Mouse (Mus musculus) thymus, postnatal 36 days (tissue): ENCODE data around the gene Timp3.

Experiments
- DNase-seq, 2 experiments: peaks; one replicate each; pipeline ENCODE4 v3.0.0; 2022; ENCODE audit warnings: mixed read lengths in 2 of 2

Gene Timp3

GRCm38 (mm10) chr10:86389357-86389756 is 89.2 kb downstream of the Timp3 start:
- DNase-seq: no peak

- DNase-seq: no peak
These were observed 89.7 kb downstream of the Timp3 start for GRCm38 (mm10) chr10:86389913-86390312.

- no peak for DNase-seq
These were observed 92.2 kb downstream of the Timp3 start for GRCm38 (mm10) chr10:86392399-86392798.

- no peak for DNase-seq
These were observed 97.6 kb downstream of the Timp3 start for GRCm38 (mm10) chr10:86397577-86398346.

GRCm38 (mm10) chr10:86398347-86398720 is 98.2 kb downstream of the Timp3 start:
- no peak for DNase-seq
